Mouse (Mus musculus): ENCODE measurements at regions not wholly inside any gene's neighbourhood (a gene's known extent, or its start where the extent isn't known, plus 50 kb on each side); places are given as distances from the start of the nearest gene placed in this dataset.
A peak's percentile ranks its signal among the peaks of the same experiment; 100 is the strongest.

DNA sequence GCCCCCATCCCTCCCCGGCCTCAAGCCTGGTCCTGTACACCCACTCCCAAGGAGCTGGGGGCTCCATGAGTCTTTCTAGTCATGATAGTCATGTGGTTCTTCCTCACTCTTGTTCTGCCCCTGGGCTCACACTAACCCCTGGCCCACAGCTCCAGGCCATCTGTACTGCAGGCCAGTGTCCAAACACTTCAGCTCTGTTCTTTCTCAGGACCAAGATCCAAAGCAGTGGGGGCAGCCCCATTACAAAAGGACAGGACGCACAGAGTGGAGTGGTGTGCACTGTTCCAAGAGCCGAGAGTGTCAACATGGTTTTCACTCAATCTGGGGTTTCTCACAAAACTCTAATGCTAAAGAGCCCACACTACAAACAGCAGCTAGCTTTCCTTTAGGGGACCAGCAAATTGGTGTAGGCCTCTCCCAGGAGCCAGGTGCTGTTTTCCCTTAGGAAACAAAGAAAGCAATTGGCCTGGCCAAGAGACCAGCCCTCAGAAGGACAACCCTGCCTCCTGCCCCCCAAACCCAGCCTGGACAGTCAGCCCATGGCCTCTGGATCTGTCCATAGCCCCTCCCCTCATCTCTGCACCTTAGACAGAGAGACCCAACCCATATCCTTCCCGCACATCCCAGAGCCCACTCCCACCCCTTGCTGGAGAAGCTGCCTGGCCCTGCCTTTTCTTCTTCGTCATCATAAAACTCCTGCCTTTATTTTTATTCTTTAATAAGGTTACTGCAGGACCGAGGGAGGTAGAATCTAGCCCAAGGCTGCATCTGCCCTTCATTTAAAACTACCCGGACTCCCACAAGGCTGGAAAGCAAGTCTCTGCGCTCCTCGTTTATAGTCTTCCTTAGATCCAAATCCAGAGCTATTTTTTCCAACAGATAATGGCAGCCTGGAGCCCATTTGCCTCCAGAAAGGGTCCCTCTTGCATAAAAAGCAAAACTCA, 188.2 kb upstream of the Cdh5 start:
- ATAC-seq = peak; percentile 28; the same call in 1 of the 2 replicates
- peak overlapping the region; percentile 22 for H3K27ac ChIP-seq
- H3K9me3 ChIP-seq = no peaks in the 10 kb centered on the region
- 71% methylated on average over 9 of the region's 9 CpGs for WGBS
- no peaks in the 10 kb centered on the region for H3K27me3 ChIP-seq (replicated peaks)
- H3K4me2 ChIP-seq (replicated peaks) = no peak overlapping the region
- H3K36me3 ChIP-seq = no peaks in the 10 kb centered on the region
- H3K4me3 ChIP-seq (replicated peaks) = no peak overlapping the region
- H3K4me1 ChIP-seq (replicated peaks) = 0 out of 2 replicates have a peak, but pooled peaks cover 6% of the 10 kb centered on the region
- no peak overlapping the region for H3K9ac ChIP-seq

DNA sequence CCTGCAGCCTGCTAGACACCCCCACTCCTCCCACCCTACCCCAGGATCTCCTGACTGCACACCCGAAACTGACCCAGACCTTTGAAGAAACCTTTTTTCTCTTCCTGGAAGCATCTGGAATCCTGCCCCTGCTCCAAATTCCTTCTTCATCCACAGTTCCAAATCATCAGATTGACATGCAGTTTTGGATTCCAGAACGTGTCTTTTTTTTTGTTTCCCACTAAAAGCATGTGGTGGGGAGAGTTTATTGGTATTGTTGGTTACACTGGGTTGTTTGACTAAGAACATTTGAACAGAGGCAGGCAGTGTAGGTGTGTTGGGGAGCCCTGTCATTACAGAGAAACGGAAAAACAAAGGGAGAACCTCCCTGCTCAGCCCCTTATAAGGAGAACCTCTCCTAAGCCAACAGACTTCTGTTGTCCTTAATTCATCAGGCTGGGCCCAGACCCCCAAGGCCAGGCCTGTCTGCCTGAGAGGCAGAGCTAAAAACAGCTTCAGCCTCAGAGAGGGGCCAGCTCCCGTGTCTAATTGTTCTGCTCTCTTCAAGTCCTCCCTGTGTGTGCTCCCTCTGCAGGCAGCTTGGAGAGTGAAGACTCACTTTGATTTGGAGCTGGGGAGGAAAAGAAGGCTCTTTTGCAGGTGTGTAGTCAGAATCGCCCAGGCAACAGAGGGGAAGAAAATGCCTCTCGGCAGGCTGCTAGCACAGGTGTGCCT, 187.3 kb upstream of the Cdh5 start:
- H3K27me3 ChIP-seq (replicated peaks) = no peaks in the 10 kb centered on the region
- H3K9ac ChIP-seq = no peak overlapping the region
- H3K4me2 ChIP-seq (replicated peaks) = no peak overlapping the region
- H3K27ac ChIP-seq = peak overlapping the region; percentile 22
- H3K4me3 ChIP-seq (replicated peaks) = no peak overlapping the region
- H3K36me3 ChIP-seq = no peaks in the 10 kb centered on the region
- peak; percentile 69 for ATAC-seq
- 0 out of 2 replicates have a peak, but pooled peaks cover 6% of the 10 kb centered on the region for H3K4me1 ChIP-seq (replicated peaks)
- WGBS = 42% methylated on average over 6 of the region's 6 CpGs
- H3K9me3 ChIP-seq = no peaks in the 10 kb centered on the region

DNA sequence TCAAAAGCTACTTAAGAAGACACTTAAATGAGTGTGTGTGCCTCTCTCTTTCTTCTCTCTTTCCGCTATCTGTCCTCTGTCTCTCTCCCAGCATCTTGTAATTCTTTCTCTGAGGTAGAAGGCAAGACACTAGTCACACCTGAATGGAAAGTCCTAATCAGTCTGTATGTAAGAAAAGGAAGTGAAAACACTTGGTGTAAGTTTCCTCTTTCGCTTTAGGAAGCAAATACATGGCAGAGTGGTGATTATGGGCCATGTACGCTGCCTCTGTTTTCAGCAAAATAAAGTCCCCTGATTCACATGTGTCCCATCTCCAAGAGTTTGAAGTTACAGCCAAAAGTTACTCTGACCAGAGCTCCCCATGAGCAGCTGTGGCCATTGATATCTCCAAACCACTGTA, 182.1 kb upstream of the Cdh5 start:
- Histone ChIP-seq H3K27me3 (replicated peaks) (no peaks in the 10 kb centered on the region), H3K9me3 (no peaks in the 10 kb centered on the region), H3K4me2 (replicated peaks) (no peak overlapping the region), H3K4me1 (replicated peaks) (no peaks in the 10 kb centered on the region), H3K27ac (no peak overlapping the region), H3K9ac (no peak overlapping the region), H3K4me3 (replicated peaks) (no peak overlapping the region), H3K36me3 (no peaks in the 10 kb centered on the region)
- WGBS = 83% methylated on average over 3 of the region's 3 CpGs
- ATAC-seq = no peak

DNA sequence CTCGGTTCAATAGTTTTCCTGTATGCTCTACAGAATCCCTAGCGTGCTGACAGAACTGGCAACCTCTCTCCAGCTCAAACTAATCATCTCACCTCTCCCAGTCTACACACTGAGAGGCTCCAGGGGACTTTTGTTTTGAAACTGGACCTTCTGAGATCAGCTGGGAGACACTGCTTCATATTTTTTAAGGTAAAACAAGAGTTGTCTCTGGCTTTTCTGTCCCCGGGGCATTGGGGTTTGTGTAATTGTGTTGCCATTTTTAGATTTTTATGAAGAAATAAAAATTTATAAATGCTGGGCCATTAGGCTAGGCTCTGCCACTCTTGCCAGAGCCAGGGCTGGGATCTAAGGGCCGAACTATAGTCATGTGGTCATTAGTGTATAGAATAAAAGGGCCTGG, 179.8 kb upstream of the Cdh5 start:
- Histone ChIP-seq H3K4me3 (replicated peaks) (no peak overlapping the region), H3K36me3 (no peaks in the 10 kb centered on the region), H3K9me3 (no peaks in the 10 kb centered on the region), H3K4me1 (replicated peaks) (no peaks in the 10 kb centered on the region), H3K9ac (no peak overlapping the region), H3K4me2 (replicated peaks) (no peak overlapping the region), H3K27ac (no peak overlapping the region), H3K27me3 (replicated peaks) (no peaks in the 10 kb centered on the region)
- WGBS = 86% methylated on average over 4 of the region's 4 CpGs
- no peak for ATAC-seq

DNA sequence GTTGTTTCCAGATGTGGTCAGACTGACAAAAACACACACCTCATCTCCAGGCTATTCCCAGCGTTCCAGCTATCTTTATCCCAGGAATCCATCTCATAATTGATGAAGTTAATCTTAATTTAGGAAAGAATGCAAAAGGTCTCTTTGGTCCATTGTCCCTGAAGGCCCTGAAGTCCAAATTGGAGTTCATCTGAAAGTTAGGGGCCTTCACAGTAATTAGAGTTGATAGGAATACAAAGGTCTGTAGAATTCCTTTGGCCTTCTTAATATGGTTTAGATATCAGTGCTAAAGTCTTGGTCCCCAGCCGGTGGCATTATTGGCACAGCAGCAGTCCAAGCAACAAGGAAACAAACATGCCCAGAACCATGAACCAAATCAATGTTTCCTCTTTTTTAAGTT, 178.7 kb upstream of the Cdh5 start:
- Histone ChIP-seq H3K4me3 (replicated peaks) (no peak overlapping the region), H3K27ac (no peak overlapping the region), H3K27me3 (replicated peaks) (no peaks in the 10 kb centered on the region), H3K4me1 (replicated peaks) (no peaks in the 10 kb centered on the region), H3K36me3 (no peaks in the 10 kb centered on the region), H3K4me2 (replicated peaks) (no peak overlapping the region), H3K9ac (no peak overlapping the region), H3K9me3 (no peaks in the 10 kb centered on the region)
- no peak for ATAC-seq
- WGBS = 80% methylated on average over 2 of the region's 2 CpGs

DNA sequence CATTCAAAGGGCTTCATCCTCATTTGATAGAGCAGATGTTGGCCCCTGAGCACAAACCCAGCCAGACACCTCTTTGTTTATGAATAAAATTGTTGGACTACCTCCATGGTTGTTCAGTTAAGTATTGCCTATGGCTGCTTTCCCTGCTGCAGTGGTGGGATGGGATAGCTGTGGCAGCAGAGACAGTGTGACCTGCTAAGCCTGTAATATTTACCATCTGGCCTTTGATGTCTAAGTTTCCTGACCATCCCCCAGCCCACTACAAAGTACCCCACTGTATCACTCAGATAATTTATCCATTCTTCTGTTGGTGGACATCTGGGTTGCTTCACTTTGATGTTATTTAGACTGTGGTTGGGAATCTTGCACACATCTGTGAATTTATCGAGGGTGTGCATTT, 168.7 kb upstream of the Cdh5 start:
- Histone ChIP-seq H3K27me3 (replicated peaks) (no peaks in the 10 kb centered on the region), H3K27ac (no peak overlapping the region), H3K4me2 (replicated peaks) (no peak overlapping the region), H3K9ac (no peak overlapping the region), H3K4me3 (replicated peaks) (no peak overlapping the region), H3K36me3 (no peaks in the 10 kb centered on the region), H3K4me1 (replicated peaks) (no peaks in the 10 kb centered on the region), H3K9me3 (no peaks in the 10 kb centered on the region)
- no peak for ATAC-seq
- 23% methylated on average over 1 of the region's 1 CpGs for WGBS

DNA sequence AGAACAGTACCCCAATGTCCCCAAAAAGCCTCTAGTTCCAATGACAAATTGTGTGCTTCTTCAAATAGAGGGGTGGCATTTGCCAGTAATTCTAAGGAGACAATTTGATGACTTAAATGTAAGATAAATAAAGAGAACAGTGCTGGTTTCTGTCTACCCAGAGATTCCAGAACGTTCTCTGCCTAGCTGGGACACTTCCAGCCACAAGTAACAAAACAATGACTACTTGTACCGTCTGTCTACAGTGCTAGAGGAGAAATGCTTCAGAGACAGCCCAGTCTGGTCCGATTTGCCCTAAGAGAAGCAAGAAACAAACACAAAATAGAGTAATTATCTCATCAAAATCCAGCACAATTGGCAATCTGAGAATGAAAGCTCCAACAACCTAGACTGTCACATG, 164.9 kb upstream of the Cdh5 start:
- 39% methylated on average over 3 of the region's 3 CpGs for WGBS
- H3K36me3 ChIP-seq = no peaks in the 10 kb centered on the region
- H3K9ac ChIP-seq = no peak overlapping the region

DNA sequence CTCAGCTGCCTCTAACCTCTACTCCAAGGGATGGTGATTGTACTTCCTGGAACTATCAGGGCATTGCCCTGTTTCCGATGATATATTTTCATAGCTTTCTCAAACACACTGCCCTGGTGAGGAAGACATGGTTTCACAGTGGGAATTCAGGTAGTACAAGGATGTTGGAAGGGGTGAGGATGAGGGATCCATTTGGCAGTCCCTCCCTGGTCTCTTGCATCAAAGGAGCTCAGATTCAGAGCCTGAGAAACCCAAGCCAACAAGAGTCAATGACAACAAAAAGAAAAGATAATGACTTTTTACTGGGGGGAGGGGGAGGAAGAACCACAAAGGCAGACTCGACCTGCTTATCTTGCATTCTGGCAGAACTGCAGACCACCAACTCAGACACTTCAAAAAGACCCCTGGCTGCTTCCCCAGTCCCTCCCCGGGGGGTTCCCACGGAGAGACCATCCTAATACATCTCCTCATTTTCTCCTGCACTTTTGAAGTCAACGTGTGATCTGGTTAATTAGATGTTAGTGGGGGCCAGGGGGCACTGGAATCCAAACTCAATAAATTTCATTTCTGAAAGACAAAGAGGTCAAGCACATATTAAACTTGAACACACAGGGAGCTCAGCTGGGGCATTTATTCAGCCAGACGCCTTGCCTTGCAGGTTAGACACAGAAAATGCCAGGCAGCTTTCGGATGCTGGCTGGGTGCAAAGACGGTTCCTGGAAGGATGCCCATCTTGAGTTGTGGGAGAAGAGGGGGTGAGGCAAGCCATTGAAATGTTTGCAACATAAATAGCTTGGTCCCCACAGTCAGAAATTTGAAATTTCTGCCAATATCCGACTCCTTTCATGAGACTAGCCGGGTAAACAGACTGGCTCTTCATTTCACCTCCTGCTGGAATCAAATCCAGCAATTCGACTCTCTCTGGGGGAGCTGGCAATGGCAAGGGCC, 162.9 kb upstream of the Cdh5 start:
- no peaks in the 10 kb centered on the region for H3K4me1 ChIP-seq (replicated peaks)
- H3K9me3 ChIP-seq = no peaks in the 10 kb centered on the region
- H3K36me3 ChIP-seq = no peaks in the 10 kb centered on the region
- H3K4me2 ChIP-seq (replicated peaks) = no peak overlapping the region
- ATAC-seq = no peak
- no peaks in the 10 kb centered on the region for H3K27me3 ChIP-seq (replicated peaks)
- H3K4me3 ChIP-seq (replicated peaks) = no peak overlapping the region
- WGBS = 49% methylated on average over 11 of the region's 11 CpGs
- H3K9ac ChIP-seq = no peak overlapping the region
- no peak overlapping the region for H3K27ac ChIP-seq

More for the DNA sequence above, 164.9 kb upstream of the Cdh5 start:
- no peaks in the 10 kb centered on the region for H3K9me3 ChIP-seq
- ATAC-seq = no peak
- H3K4me2 ChIP-seq (replicated peaks) = no peak overlapping the region
- H3K27ac ChIP-seq = no peak overlapping the region
- no peaks in the 10 kb centered on the region for H3K27me3 ChIP-seq (replicated peaks)
- no peak overlapping the region for H3K4me3 ChIP-seq (replicated peaks)
- no peaks in the 10 kb centered on the region for H3K4me1 ChIP-seq (replicated peaks)

DNA sequence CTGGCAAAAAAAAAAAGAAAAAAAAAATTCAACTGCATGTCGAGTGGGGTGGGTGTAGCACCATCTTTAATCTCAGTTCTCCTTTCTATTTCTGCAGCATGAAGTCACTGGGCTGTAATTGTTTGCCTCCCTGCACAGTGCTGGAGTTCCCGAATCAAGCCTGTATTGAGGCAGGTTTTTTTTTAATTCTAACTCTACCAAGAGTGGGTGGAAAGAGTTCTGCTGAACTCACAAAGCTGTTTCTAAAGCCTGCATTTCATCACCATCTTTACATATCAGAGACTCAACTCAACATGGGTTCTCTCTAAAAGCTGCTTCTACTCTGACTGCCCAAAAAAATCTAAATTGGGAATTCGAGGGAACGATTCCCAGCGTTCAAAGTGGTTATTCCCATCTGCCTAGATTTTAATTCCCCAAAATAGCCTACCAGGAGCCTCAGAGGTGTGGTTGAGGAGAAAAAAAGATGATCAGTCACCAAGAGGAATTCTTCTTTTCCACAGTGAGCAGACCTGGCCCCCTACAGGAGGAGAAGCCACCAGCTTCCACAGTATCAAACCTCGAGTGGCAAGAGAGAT, 160.4 kb upstream of the Cdh5 start:
- Histone ChIP-seq H3K4me2 (replicated peaks) (no peak overlapping the region), H3K36me3 (no peaks in the 10 kb centered on the region), H3K27me3 (replicated peaks) (no peaks in the 10 kb centered on the region), H3K4me3 (replicated peaks) (no peak overlapping the region), H3K4me1 (replicated peaks) (no peaks in the 10 kb centered on the region), H3K9ac (no peak overlapping the region), H3K27ac (no peak overlapping the region), H3K9me3 (no peaks in the 10 kb centered on the region)
- no peak for ATAC-seq
- 88% methylated on average over 6 of the region's 6 CpGs for WGBS

DNA sequence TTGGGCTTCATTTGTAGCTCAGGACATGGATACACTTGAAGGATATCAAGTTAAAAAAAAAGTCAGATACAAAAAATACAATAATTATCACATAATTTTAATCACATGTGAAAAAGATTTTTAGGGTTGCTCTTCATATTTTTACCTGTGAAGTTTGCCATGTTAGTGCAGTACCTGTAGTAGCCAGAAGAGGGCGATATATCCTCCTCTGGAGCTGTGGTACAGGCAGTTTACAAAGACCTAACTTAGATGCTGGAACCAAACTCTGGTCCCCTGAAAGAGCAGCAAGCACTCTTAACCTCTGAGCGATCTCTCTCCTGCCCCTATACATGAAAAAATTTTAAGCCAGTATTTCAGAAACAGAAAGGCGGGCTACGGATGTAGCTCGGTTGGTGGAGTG, 153.0 kb upstream of the Cdh5 start:
- Histone ChIP-seq H3K36me3 (no peaks in the 10 kb centered on the region), H3K4me2 (replicated peaks) (no peak overlapping the region)
- 85% methylated on average over 5 of the region's 5 CpGs for WGBS

DNA sequence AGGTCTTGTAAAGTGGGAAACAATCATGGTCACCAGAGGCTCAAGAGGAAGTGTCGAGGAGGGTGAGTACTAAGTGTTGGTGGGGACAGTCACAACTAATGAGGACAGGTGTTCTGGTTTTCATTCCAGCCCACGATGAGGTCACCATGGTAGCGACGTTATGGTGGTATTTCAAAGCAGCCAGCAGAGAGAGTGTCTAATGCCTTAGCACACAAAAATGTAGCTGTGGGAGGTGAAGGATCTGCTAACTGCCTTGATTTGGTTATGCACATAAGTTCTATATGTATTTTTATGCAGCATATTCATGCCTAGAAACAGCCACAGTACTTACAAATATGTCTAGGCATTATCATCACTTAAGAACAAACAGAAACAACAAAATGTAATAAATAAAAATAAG, 151.0 kb upstream of the Cdh5 start:
- no peaks in the 10 kb centered on the region for H3K9me3 ChIP-seq
- no peak overlapping the region for H3K27ac ChIP-seq
- H3K36me3 ChIP-seq = no peaks in the 10 kb centered on the region
- H3K9ac ChIP-seq = no peak overlapping the region
- H3K4me3 ChIP-seq (replicated peaks) = no peak overlapping the region
- no peaks in the 10 kb centered on the region for H3K27me3 ChIP-seq (replicated peaks)
- 55% methylated on average over 4 of the region's 4 CpGs for WGBS
- no peak overlapping the region for H3K4me2 ChIP-seq (replicated peaks)
- H3K4me1 ChIP-seq (replicated peaks) = no peaks in the 10 kb centered on the region
- no peak for ATAC-seq

More for the DNA sequence above, 153.0 kb upstream of the Cdh5 start:
- Histone ChIP-seq H3K4me1 (replicated peaks) (no peaks in the 10 kb centered on the region), H3K27me3 (replicated peaks) (no peaks in the 10 kb centered on the region), H3K9me3 (no peaks in the 10 kb centered on the region), H3K9ac (no peak overlapping the region), H3K27ac (no peak overlapping the region), H3K4me3 (replicated peaks) (no peak overlapping the region)
- no peak for ATAC-seq

DNA sequence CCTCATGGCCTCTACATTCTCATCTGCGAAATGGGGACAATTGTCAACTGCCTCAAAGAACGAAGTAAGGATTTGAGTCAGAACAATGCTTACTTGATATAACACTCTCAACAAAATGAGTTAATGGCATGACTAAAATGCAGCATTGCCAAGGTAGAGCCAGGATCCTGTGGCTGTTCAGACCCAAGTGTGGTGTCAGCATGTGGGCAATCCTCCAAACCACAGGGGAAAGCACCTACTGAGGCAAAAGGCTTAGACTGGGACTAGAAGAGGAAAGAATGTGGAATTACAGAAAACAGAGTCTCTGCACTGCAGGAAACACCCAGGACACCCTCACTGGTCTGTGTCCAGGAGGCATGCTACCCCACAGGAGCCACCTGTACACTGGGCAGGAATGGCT, 147.8 kb upstream of the Cdh5 start:
- H3K36me3 ChIP-seq = no peaks in the 10 kb centered on the region
- H3K27ac ChIP-seq = no peak overlapping the region
- H3K27me3 ChIP-seq (replicated peaks) = no peaks in the 10 kb centered on the region
- H3K4me1 ChIP-seq (replicated peaks) = no peaks in the 10 kb centered on the region
- H3K9ac ChIP-seq = no peak overlapping the region
- WGBS = 85% methylated on average over 2 of the region's 2 CpGs
- no peaks in the 10 kb centered on the region for H3K9me3 ChIP-seq
- no peak overlapping the region for H3K4me3 ChIP-seq (replicated peaks)
- ATAC-seq = no peak
- no peak overlapping the region for H3K4me2 ChIP-seq (replicated peaks)

All from intestine, embryonic 15.5 days (tissue).